Mouse (Mus musculus) neural tube, embryonic 15.5 days (tissue): ENCODE data around the gene Lima1. TPM values are rescaled to one million over a fixed set of nuclear protein-coding genes. Genes with fewer than 3 reads are reported as not detected.
"Not testable (repeated sequence)": the region's sequence is repeated elsewhere in the genome, so short reads cannot be mapped to it uniquely, and the experiment has no call there.

Experiments used
- ATAC-seq: fragments of 200-750 bp; cut with Nextera tagmentation; 2 replicates; pipeline ENCODE4 v1.8.0; 2017; ENCODE audit warnings: mild to moderate bottlenecking, moderate TSS enrichment, moderate library complexity; ENCODE audit not compliant: low FRiP score
- H3K27ac ChIP-seq: fragments of 300-500 bp; sonication (generic); replicated peaks from 2 replicates; pipeline ENCODE4 v1.5.1; 2015; ENCODE audit warnings: mild to moderate bottlenecking, inconsistent platforms
- H3K27me3 ChIP-seq: fragments of 300-500 bp; sonication (generic); replicated peaks from 2 replicates; pipeline ENCODE4 v1.6.1; 2015; ENCODE audit warnings: inconsistent platforms
- H3K36me3 ChIP-seq: fragments of 300-500 bp; sonication (generic); 2 replicates; pipeline ENCODE4 v1.6.1; 2015; ENCODE audit warnings: inconsistent platforms
- H3K4me1 ChIP-seq: fragments of 300-500 bp; sonication (generic); 2 replicates; pipeline ENCODE4 v1.6.1; 2015; ENCODE audit warnings: inconsistent platforms
- H3K4me2 ChIP-seq: fragments of 300-500 bp; sonication (generic); 2 replicates; pipeline ENCODE4 v1.6.1; 2015; ENCODE audit warnings: inconsistent platforms, mild to moderate bottlenecking, moderate library complexity
- H3K4me3 ChIP-seq: fragments of 300-500 bp; sonication (generic); replicated peaks from 2 replicates; pipeline ENCODE4 v1.5.1; 2015; ENCODE audit warnings: mild to moderate bottlenecking, inconsistent platforms
- H3K9ac ChIP-seq: fragments of 300-500 bp; sonication (generic); replicated peaks from 2 replicates; pipeline ENCODE4 v1.6.1; 2015; ENCODE audit warnings: mild to moderate bottlenecking, inconsistent platforms
- H3K9me3 ChIP-seq: fragments of 300-500 bp; sonication (generic); replicated peaks from 2 replicates; pipeline ENCODE4 v1.6.1; 2016; ENCODE audit warnings: inconsistent platforms
- WGBS: fragments of 180-500 bp; shearing (Covaris S2); methylation state at CpG from one replicate; pipeline ENCODE4 v1.1.7; 2015; ENCODE audit warnings: mixed read lengths; 5-methylcytosine and 5-hydroxymethylcytosine counted together
- polyA plus RNA-seq: library from polyadenylated mRNA; unstranded; fragments of >200 nt; fragmentation: Nextera tagmentation; extraction: Ambion mirVana; gene quantifications from 2 replicates; pipeline ENCODE4 v1.2.1, GENCODE M21; 2015

Lima1 gene
- polyA plus RNA-seq, 1 experiment from 2014 or later: 15.6 TPM

GRCm38 (mm10) chr15:99896621-99897020 is 21.4 kb upstream of the Lima1 start:
- H3K4me1 ChIP-seq: no peaks in the 10 kb centered on the region
- H3K4me3 ChIP-seq: no peak overlapping the region
- no peak for ATAC-seq
- no peak overlapping the region for H3K9ac ChIP-seq
- H3K27me3 ChIP-seq: no peaks in the 10 kb centered on the region
- no peaks in the 10 kb centered on the region for H3K36me3 ChIP-seq
- no peak overlapping the region for H3K4me2 ChIP-seq
- H3K27ac ChIP-seq: no peak overlapping the region
- H3K9me3 ChIP-seq: no peaks in the 10 kb centered on the region

- no peaks in the 10 kb centered on the region for H3K9me3 ChIP-seq
- peaks cover 10% of the 10 kb centered on the region; the same call in 1 of the 2 replicates for H3K4me1 ChIP-seq
- no peak overlapping the region for H3K4me3 ChIP-seq
- no peak overlapping the region for H3K27ac ChIP-seq
- no peak overlapping the region for H3K4me2 ChIP-seq
- no peaks in the 10 kb centered on the region for H3K27me3 ChIP-seq
- no peak overlapping the region for H3K9ac ChIP-seq
- H3K36me3 ChIP-seq: no peaks in the 10 kb centered on the region
- no peak for ATAC-seq
- WGBS: 100% methylated on average over 1 of the region's 3 CpGs
These were observed 16.1 kb upstream of the Lima1 start for GRCm38 (mm10) chr15:99891355-99891754.

GRCm38 (mm10) chr15:99890412-99891236 is 15.4 kb upstream of the Lima1 start:
- WGBS: 44% methylated on average over 19 of the region's 19 CpGs
- no peak overlapping the region for H3K27ac ChIP-seq
- peaks cover 10% of the 10 kb centered on the region; the same call in 1 of the 2 replicates for H3K4me1 ChIP-seq
- no peaks in the 10 kb centered on the region for H3K36me3 ChIP-seq
- no peak overlapping the region for H3K9ac ChIP-seq
- H3K27me3 ChIP-seq: no peaks in the 10 kb centered on the region
- ATAC-seq: no peak
- H3K9me3 ChIP-seq: no peaks in the 10 kb centered on the region
- no peak overlapping the region for H3K4me3 ChIP-seq
- no peak overlapping the region for H3K4me2 ChIP-seq

- H3K4me2 ChIP-seq: no peak overlapping the region
- H3K9me3 ChIP-seq: no peaks in the 10 kb centered on the region
- no peak for ATAC-seq
- H3K36me3 ChIP-seq: no peaks in the 10 kb centered on the region
- no peaks in the 10 kb centered on the region for H3K27me3 ChIP-seq
- H3K9ac ChIP-seq: no peak overlapping the region
- H3K4me3 ChIP-seq: no peak overlapping the region
- whole genome bisulfite sequencing: 45% methylated on average over 8 of the region's 8 CpGs
- no peak overlapping the region for H3K27ac ChIP-seq
- peaks cover 10% of the 10 kb centered on the region; the same call in 1 of the 2 replicates for H3K4me1 ChIP-seq
These were observed 14.1 kb upstream of the Lima1 start for GRCm38 (mm10) chr15:99889275-99889874.

- not testable (repeated sequence) for ATAC-seq, H3K4me1 ChIP-seq, H3K27ac ChIP-seq, H3K9ac ChIP-seq, H3K36me3 ChIP-seq, H3K9me3 ChIP-seq, H3K27me3 ChIP-seq, H3K4me3 ChIP-seq, H3K4me2 ChIP-seq
- WGBS: 98% methylated on average over 2 of the region's 2 CpGs
These were observed 11.9 kb upstream of the Lima1 start for GRCm38 (mm10) chr15:99887130-99887529.

GRCm38 (mm10) chr15:99884038-99884437 is 8.8 kb upstream of the Lima1 start:
- H3K4me1 ChIP-seq: no peaks in the 10 kb centered on the region
- H3K27me3 ChIP-seq: no peaks in the 10 kb centered on the region
- H3K9me3 ChIP-seq: no peaks in the 10 kb centered on the region
- H3K4me3 ChIP-seq: no peak overlapping the region
- ATAC-seq: no peak
- H3K36me3 ChIP-seq: no peaks in the 10 kb centered on the region
- 92% methylated on average over 12 of the region's 12 CpGs for WGBS
- H3K9ac ChIP-seq: no peak overlapping the region
- H3K4me2 ChIP-seq: no peak overlapping the region
- no peak overlapping the region for H3K27ac ChIP-seq

GRCm38 (mm10) chr15:99878541-99878940 is 3.3 kb upstream of the Lima1 start:
- Histone ChIP-seq H3K4me3 (no peak overlapping the region), H3K27me3 (no peaks in the 10 kb centered on the region), H3K9ac (no peak overlapping the region), H3K27ac (no peak overlapping the region), H3K4me1 (peaks cover 19% of the 10 kb centered on the region), H3K4me2 (no peak overlapping the region), H3K36me3 (no peaks in the 10 kb centered on the region), H3K9me3 (no peaks in the 10 kb centered on the region)
- WGBS: 87% methylated on average over 5 of the region's 5 CpGs
- no peak for ATAC-seq

- Histone ChIP-seq H3K27ac (peak overlapping the region; percentile 63), H3K4me2 (peak overlapping the region; percentile 90), H3K9me3 (no peaks in the 10 kb centered on the region), H3K4me3 (peak overlapping the region; percentile 63), H3K9ac (peak overlapping the region; percentile 63), H3K36me3 (no peaks in the 10 kb centered on the region), H3K4me1 (peaks cover 21% of the 10 kb centered on the region), H3K27me3 (no peaks in the 10 kb centered on the region)
- peak; percentile 65 for ATAC-seq
- WGBS: 6% methylated on average over 30 of the region's 30 CpGs
These were observed 483 bp downstream of the Lima1 start for GRCm38 (mm10) chr15:99874612-99875333.

GRCm38 (mm10) chr15:99872543-99872942 is 2.7 kb downstream of the Lima1 start:
- H3K4me3 ChIP-seq: no peak overlapping the region
- no peak overlapping the region for H3K27ac ChIP-seq
- no peak overlapping the region for H3K9ac ChIP-seq
- H3K4me2 ChIP-seq: no peak overlapping the region
- no peaks in the 10 kb centered on the region for H3K9me3 ChIP-seq
- H3K36me3 ChIP-seq: no peaks in the 10 kb centered on the region
- no peak for ATAC-seq
- H3K4me1 ChIP-seq: peaks cover 21% of the 10 kb centered on the region
- H3K27me3 ChIP-seq: no peaks in the 10 kb centered on the region
- WGBS: 84% methylated on average over 3 of the region's 3 CpGs

- Histone ChIP-seq H3K4me3 (no peak overlapping the region), H3K4me2 (no peak overlapping the region), H3K9ac (no peak overlapping the region), H3K9me3 (no peaks in the 10 kb centered on the region), H3K4me1 (peaks cover 2% of the 10 kb centered on the region; the same call in 1 of the 2 replicates), H3K36me3 (no peaks in the 10 kb centered on the region), H3K27ac (no peak overlapping the region), H3K27me3 (no peaks in the 10 kb centered on the region)
- WGBS: 72% methylated on average over 4 of the region's 4 CpGs
- ATAC-seq: no peak
These were observed 7.6 kb downstream of the Lima1 start for GRCm38 (mm10) chr15:99867654-99868053.

- Histone ChIP-seq H3K9ac (no peak overlapping the region), H3K27ac (no peak overlapping the region)
- 83% methylated on average over 15 of the region's 15 CpGs for WGBS
These were observed 8.6 kb downstream of the Lima1 start for GRCm38 (mm10) chr15:99866450-99867221.

More at GRCm38 (mm10) chr15:99866450-99867221, 8.6 kb downstream of the Lima1 start:
- Histone ChIP-seq H3K4me3 (no peak overlapping the region), H3K4me2 (no peak overlapping the region), H3K36me3 (no peaks in the 10 kb centered on the region), H3K27me3 (no peaks in the 10 kb centered on the region), H3K9me3 (no peaks in the 10 kb centered on the region), H3K4me1 (peaks cover 8% of the 10 kb centered on the region; the same call in 1 of the 2 replicates)
- no peak for ATAC-seq
